Comparison of ENCODE assay signal across 13 mouse cellular contexts in the genomic region with DNA sequence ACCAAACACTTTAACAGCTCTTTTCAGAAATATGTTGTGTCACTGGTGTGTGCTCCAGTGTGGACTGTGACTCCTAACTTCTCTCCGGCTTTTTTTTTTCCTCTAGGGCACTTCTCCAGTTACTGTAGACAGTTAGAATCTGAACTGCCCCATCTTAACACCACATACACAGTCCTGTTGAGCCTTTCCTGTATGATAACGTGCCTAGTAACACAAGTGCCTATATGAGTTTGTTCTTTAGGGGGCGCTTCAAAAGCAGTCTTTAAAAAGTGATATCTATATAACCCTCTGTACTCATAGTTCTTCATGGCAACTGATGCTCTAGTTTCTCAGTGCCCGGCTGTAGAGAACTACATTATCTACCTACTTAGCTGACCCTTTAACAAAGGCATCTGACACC.
"Had no signal": no experiment of that assay in that cellular context is flagged by ENCODE, and none has a peak within 500 bp of the region (broad histone marks: within the 10 kb centered on the region; RNA-seq: fewer than 3 reads in every experiment).

No protein-coding gene starts in this region.

- H3K9ac ChIP-seq: limb, embryonic 15.5 days; liver, embryonic 13.5 days; neural tube, embryonic 12.5 days had no signal

- H3K4me1 ChIP-seq: limb, embryonic 15.5 days; liver, embryonic 13.5 days; midbrain, embryonic 10.5 days; neural tube, embryonic 12.5 days had no signal

- H3K36me3 ChIP-seq: limb, embryonic 15.5 days; liver, embryonic 13.5 days; midbrain, embryonic 10.5 days; neural tube, embryonic 12.5 days had no signal

- H3K4me3 ChIP-seq: limb, embryonic 15.5 days; liver, embryonic 13.5 days; midbrain, embryonic 10.5 days; myocyte; neural tube, embryonic 12.5 days had no signal

- H3K27me3 ChIP-seq: limb, embryonic 15.5 days; liver, embryonic 13.5 days; neural tube, embryonic 12.5 days had no signal

- DNase-seq: kidney, adult 18-20 months; kidney, postnatal 10 days; kidney, postnatal 4 days; liver, embryonic 13.5 days; lung, adult 18-20 months; lung, postnatal 10 days; midbrain, embryonic 14.5 days; thymus, adult 2 months had no signal

- H3K27ac ChIP-seq: limb, embryonic 15.5 days; liver, embryonic 13.5 days; macrophage; midbrain, embryonic 10.5 days; neural tube, embryonic 12.5 days had no signal
